Mouse (Mus musculus): ENCODE data around the gene Megf11. TPM values are rescaled to one million over a fixed set of nuclear protein-coding genes. Genes with fewer than 3 reads are reported as not detected.
A peak's percentile ranks its signal among the peaks of the same experiment; 100 is the strongest.
"Not testable (repeated sequence)": the region's sequence is repeated elsewhere in the genome, so short reads cannot be mapped to it uniquely, and the experiment has no call there.

The Megf11 gene
- total RNA-seq, 4 experiments from 2014 or later: 11.7 to 16.9 (median 14.2) TPM

- DNase-seq (ENCODE audit: low spot score in 2 of 2): no peak
Observed at GRCm38 (mm10) chr9:64697006-64697405, 311.6 kb downstream of the Megf11 start.

GRCm38 (mm10) chr9:64697677-64698076 lies 312.3 kb downstream of the Megf11 start:
- DNase-seq (ENCODE audit: low spot score in 2 of 2): no peak

GRCm38 (mm10) chr9:64698586-64698985 lies 313.2 kb downstream of the Megf11 start:
- DNase-seq (ENCODE audit: low spot score in 2 of 2): no peak

- DNase-seq (ENCODE audit: low spot score in 2 of 2): no peak
Observed at GRCm38 (mm10) chr9:64700451-64701311, 315.3 kb downstream of the Megf11 start.

GRCm38 (mm10) chr9:64701651-64702050 lies 316.2 kb downstream of the Megf11 start:
- DNase-seq (ENCODE audit: low spot score in 2 of 2): peak in 1 of 2 experiments; percentile 67

GRCm38 (mm10) chr9:64702391-64702790 lies 317.0 kb downstream of the Megf11 start:
- DNase-seq (ENCODE audit: low spot score in 2 of 2): no peak

GRCm38 (mm10) chr9:64702937-64703336 lies 317.5 kb downstream of the Megf11 start:
- DNase-seq (ENCODE audit: low spot score in 2 of 2): no peak

- DNase-seq (ENCODE audit: low spot score in 2 of 2): no peak
Observed at GRCm38 (mm10) chr9:64703420-64703965, 318.1 kb downstream of the Megf11 start.

- no peak for DNase-seq (ENCODE audit: low spot score in 2 of 2)
Observed at GRCm38 (mm10) chr9:64704073-64704840, 318.8 kb downstream of the Megf11 start.

- not testable (repeated sequence) for DNase-seq (ENCODE audit: low spot score in 2 of 2)
Observed at GRCm38 (mm10) chr9:64710291-64710690, 324.9 kb downstream of the Megf11 start.

GRCm38 (mm10) chr9:64719526-64720163 lies 334.2 kb downstream of the Megf11 start:
- no peak for DNase-seq (ENCODE audit: low spot score in 2 of 2)

- DNase-seq (ENCODE audit: low spot score in 2 of 2): no peak
Observed at GRCm38 (mm10) chr9:64726454-64726853, 341.0 kb downstream of the Megf11 start.

GRCm38 (mm10) chr9:64731029-64731560 lies 345.7 kb downstream of the Megf11 start:
- DNase-seq (ENCODE audit: low spot score in 2 of 2): no peak

- DNase-seq (ENCODE audit: low spot score in 2 of 2): no peak
Observed at GRCm38 (mm10) chr9:64734166-64734565, 348.7 kb downstream of the Megf11 start.

- not testable (repeated sequence) for DNase-seq (ENCODE audit: low spot score in 2 of 2)
Observed at GRCm38 (mm10) chr9:64734992-64735391, 349.6 kb downstream of the Megf11 start.

- no peak for DNase-seq (ENCODE audit: low spot score in 2 of 2)
Observed at GRCm38 (mm10) chr9:64736076-64736638, 350.7 kb downstream of the Megf11 start.

GRCm38 (mm10) chr9:64736639-64737405 lies 351.4 kb downstream of the Megf11 start:
- DNase-seq (ENCODE audit: low spot score in 2 of 2): peak; percentile 39 to 40

- peak; percentile 93 to 97 for DNase-seq (ENCODE audit: low spot score in 2 of 2)
Observed at GRCm38 (mm10) chr9:64737406-64738201, 352.2 kb downstream of the Megf11 start, which contains the start of gene Rab11a. TSS of gene Rab11a (minus strand) at chr9:64737758.

- DNase-seq (ENCODE audit: low spot score in 2 of 2): no peak
Observed at GRCm38 (mm10) chr9:64739001-64739400, 353.6 kb downstream of the Megf11 start.
